Mouse (Mus musculus): ENCODE results near the gene Litaf. TPM values are rescaled to one million over a fixed set of nuclear protein-coding genes. Genes with fewer than 3 reads are reported as not detected.
"Not testable (repeated sequence)": the region's sequence is repeated elsewhere in the genome, so short reads cannot be mapped to it uniquely, and the experiment has no call there.

Gene Litaf
- polyA plus RNA-seq, 1 experiment from 2014 or later = 39.6 TPM

DNA sequence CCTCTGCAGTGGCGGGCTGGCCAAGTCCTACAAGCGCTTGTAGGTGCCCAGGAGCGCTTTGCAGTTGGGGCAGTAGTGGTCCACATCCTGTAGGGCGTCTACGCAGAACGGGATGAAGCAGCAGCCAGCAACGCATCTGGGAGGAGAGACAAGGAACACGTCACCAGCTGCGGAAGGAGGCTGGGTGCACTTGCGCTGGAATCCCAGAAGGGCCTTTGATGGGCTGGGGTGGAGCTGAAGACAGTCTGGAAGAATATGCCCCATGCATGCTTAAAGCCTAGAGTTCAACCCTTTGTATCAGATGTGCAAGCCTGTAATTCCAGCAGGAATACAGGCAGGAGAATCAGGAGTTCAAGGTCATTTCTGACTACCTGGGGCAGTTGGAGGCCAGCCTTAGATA is 105.0 kb downstream of the Litaf start:
- H3K9ac ChIP-seq (replicated peaks; ENCODE audit: low read depth, low read length) = no peak overlapping the region
- H3K4me1 ChIP-seq (replicated peaks; ENCODE audit: control insufficient read depth, insufficient read depth, low read length) = peaks cover 29% of the 10 kb centered on the region
- 95% methylated on average over 10 of the region's 10 CpGs for WGBS
- H3K4me3 ChIP-seq (replicated peaks; ENCODE audit: low read length) = no peak overlapping the region
- no peaks in the 10 kb centered on the region for H3K9me3 ChIP-seq (ENCODE audit: control insufficient read depth, low read length)
- H3K27me3 ChIP-seq (replicated peaks; ENCODE audit: control insufficient read depth, insufficient read depth, low read length) = no peaks in the 10 kb centered on the region
- ATAC-seq = no peak
- H3K4me2 ChIP-seq (ENCODE audit: low read length) = no peak overlapping the region
- H3K27ac ChIP-seq (ENCODE audit: low read length) = no peak overlapping the region
- no peaks in the 10 kb centered on the region for H3K36me3 ChIP-seq (ENCODE audit: control insufficient read depth, insufficient read depth)

DNA sequence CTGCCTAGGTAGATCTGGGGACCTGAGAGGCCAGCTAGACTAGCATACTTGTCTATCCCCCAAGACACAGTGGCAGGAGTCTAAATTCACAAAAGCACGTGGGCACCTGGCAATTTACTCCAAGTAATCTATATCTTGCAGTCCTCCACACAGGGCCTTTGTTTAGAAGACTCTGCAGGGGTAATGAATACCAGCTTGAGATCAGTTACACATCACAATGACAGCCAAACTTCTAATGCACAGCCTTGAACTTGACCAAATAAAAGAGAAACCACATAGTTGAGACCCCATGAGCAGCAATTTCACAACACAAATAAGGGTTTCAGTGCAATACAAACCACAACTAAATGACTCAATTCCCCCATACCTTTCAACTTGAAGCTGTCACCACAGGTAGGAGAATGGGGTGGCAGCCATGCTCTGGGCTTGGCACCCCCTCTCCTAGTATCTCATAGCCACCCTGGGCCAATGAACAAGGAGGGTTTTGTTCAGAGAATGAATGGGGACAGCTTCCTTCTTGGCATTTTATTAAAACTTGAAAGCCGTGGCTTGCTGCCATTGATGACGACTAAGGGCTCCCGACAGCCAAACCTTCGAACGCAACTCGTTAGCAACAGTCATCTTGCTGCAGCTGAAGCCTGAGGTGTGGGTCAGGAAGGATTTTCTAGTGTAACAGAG is 107.1 kb downstream of the Litaf start:
- Histone ChIP-seq H3K4me1 (replicated peaks; ENCODE audit: control insufficient read depth, insufficient read depth, low read length) (peaks cover 29% of the 10 kb centered on the region), H3K9me3 (ENCODE audit: control insufficient read depth, low read length) (no peaks in the 10 kb centered on the region), H3K4me3 (replicated peaks; ENCODE audit: low read length) (no peak overlapping the region), H3K36me3 (ENCODE audit: control insufficient read depth, insufficient read depth) (no peaks in the 10 kb centered on the region), H3K27ac (ENCODE audit: low read length) (peak overlapping the region; percentile 69), H3K9ac (replicated peaks; ENCODE audit: low read depth, low read length) (0 out of 2 replicates have a peak overlapping the region, but pooled peaks have one; percentile 2), H3K27me3 (replicated peaks; ENCODE audit: control insufficient read depth, insufficient read depth, low read length) (no peaks in the 10 kb centered on the region), H3K4me2 (ENCODE audit: low read length) (no peak overlapping the region)
- ATAC-seq = peak; percentile 79
- 7% methylated on average over 7 of the region's 7 CpGs for WGBS

DNA sequence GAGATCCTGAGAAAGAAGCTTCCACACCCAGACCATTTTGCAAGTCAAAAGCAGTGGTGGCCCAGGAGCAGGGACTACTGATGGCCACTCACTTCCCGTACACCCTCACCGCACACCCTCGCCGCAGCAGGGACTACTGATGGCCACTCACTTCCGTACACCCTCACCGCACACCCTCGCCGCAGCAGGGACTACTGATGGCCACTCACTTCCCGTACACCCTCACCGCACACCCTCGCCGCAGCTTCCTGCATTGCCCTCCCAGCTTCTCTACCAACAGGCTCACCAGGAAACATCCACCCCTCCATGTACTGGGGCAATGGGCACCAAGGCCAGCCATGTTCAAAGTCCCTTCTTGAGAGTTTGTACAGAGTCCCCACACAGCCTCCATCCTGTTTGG is 107.7 kb downstream of the Litaf start:
- 93% methylated on average over 12 of the region's 12 CpGs for WGBS
- 0 out of 2 replicates have a peak overlapping the region, but pooled peaks have one; percentile 2 for H3K9ac ChIP-seq (replicated peaks; ENCODE audit: low read depth, low read length)
- peaks cover 29% of the 10 kb centered on the region for H3K4me1 ChIP-seq (replicated peaks; ENCODE audit: control insufficient read depth, insufficient read depth, low read length)
- H3K27ac ChIP-seq (ENCODE audit: low read length) = peak overlapping the region; percentile 69
- not testable (repeated sequence) for H3K9me3 ChIP-seq (ENCODE audit: control insufficient read depth, low read length); H3K4me3 ChIP-seq (replicated peaks; ENCODE audit: low read length); H3K4me2 ChIP-seq (ENCODE audit: low read length); H3K27me3 ChIP-seq (replicated peaks; ENCODE audit: control insufficient read depth, insufficient read depth, low read length); H3K36me3 ChIP-seq (ENCODE audit: control insufficient read depth, insufficient read depth)
- 0 out of 2 replicates have a peak, but pooled peaks have one; percentile 1 for ATAC-seq

DNA sequence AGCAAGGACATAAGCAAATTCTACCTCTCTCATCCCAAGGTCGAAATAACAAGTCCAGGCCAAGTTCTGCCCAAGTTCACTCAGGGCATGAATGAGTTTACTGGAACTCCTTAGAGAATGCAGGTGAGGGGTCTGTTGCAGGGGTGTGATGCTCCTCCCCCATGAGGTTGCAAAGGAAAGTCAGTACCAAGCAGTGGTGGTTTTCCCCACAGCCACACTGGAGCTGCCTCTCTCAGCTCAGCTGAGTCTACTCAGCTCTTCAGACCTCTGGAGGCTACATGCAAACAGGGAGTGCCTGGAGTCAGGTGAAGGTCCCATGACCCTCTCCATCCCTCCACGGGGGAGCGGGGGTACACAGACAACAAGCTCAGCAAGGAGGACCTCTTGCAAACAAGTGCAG is 108.2 kb downstream of the Litaf start:
- H3K36me3 ChIP-seq (ENCODE audit: control insufficient read depth, insufficient read depth) = no peaks in the 10 kb centered on the region
- peaks cover 29% of the 10 kb centered on the region for H3K4me1 ChIP-seq (replicated peaks; ENCODE audit: control insufficient read depth, insufficient read depth, low read length)
- H3K4me3 ChIP-seq (replicated peaks; ENCODE audit: low read length) = no peak overlapping the region
- no peak overlapping the region for H3K4me2 ChIP-seq (ENCODE audit: low read length)
- no peak overlapping the region for H3K9ac ChIP-seq (replicated peaks; ENCODE audit: low read depth, low read length)
- H3K27ac ChIP-seq (ENCODE audit: low read length) = peak overlapping the region; percentile 69
- no peaks in the 10 kb centered on the region for H3K9me3 ChIP-seq (ENCODE audit: control insufficient read depth, low read length)
- WGBS = 72% methylated on average over 3 of the region's 3 CpGs
- H3K27me3 ChIP-seq (replicated peaks; ENCODE audit: control insufficient read depth, insufficient read depth, low read length) = no peaks in the 10 kb centered on the region
- peak; percentile 6; the same call in 1 of the 2 replicates for ATAC-seq

DNA sequence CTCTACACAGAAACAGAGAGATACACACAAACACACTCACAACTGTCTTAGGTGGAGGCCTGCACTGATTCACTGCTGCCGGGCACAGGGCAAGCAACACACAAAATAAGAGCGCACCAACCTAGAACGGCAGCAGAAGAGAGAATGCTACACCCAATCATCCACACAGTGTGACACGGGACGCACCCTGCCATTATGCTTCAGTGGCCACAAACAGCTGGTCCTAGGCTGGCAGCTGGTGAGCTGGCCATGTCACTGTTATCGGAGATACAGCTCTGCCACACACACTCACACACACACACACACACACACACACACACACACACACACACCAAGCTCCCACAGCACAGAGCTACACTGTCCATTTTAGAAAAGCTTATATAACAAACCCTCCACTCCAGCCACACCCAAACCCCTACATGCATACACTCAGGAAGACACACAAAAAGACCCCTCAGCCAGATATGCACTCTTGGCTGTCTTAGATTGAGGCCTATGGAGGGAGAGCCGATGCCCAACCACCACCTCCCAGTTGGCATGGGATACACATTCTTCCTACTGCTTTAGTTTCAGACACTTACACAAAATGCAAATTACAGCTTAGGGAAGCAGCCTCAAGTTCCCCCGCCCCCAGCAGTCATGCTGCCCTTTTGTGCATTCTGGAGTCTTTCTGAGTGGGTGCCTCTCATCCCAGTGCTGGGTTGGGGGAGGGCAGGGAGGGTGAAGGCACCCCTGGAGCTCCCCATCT is 108.8 kb downstream of the Litaf start:
- H3K4me1 ChIP-seq (replicated peaks; ENCODE audit: control insufficient read depth, insufficient read depth, low read length) = peaks cover 29% of the 10 kb centered on the region
- 23% methylated on average over 8 of the region's 8 CpGs for WGBS
- H3K27me3 ChIP-seq (replicated peaks; ENCODE audit: control insufficient read depth, insufficient read depth, low read length) = no peaks in the 10 kb centered on the region
- H3K9me3 ChIP-seq (ENCODE audit: control insufficient read depth, low read length) = no peaks in the 10 kb centered on the region
- H3K27ac ChIP-seq (ENCODE audit: low read length) = peak overlapping the region; percentile 69
- no peak overlapping the region for H3K4me3 ChIP-seq (replicated peaks; ENCODE audit: low read length)
- no peaks in the 10 kb centered on the region for H3K36me3 ChIP-seq (ENCODE audit: control insufficient read depth, insufficient read depth)
- no peak overlapping the region for H3K4me2 ChIP-seq (ENCODE audit: low read length)
- H3K9ac ChIP-seq (replicated peaks; ENCODE audit: low read depth, low read length) = peak overlapping the region; percentile 30; the same call in 1 of the 2 replicates
- peak; percentile 67 for ATAC-seq

DNA sequence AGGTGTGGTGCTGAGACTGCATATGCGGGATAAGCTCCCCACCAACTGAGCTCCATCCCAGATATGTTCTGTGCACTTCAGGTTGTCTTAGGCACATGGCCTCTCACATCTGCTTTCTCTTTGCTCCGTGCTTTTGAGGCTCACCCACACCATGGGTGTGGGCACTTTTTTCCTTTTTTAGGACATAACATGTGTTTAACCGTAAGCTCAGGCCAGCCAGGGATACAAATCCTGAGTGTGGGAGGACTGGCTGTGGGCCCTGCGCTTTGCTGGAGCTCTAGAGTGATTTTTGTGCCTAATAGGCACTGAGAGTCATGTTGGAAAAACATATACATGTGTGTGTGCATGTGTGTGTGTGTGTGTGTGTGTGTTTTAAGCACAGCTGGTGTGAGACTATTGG is 110.9 kb downstream of the Litaf start:
- Histone ChIP-seq H3K4me3 (replicated peaks; ENCODE audit: low read length) (no peak overlapping the region), H3K36me3 (ENCODE audit: control insufficient read depth, insufficient read depth) (no peaks in the 10 kb centered on the region), H3K27me3 (replicated peaks; ENCODE audit: control insufficient read depth, insufficient read depth, low read length) (no peaks in the 10 kb centered on the region), H3K4me1 (replicated peaks; ENCODE audit: control insufficient read depth, insufficient read depth, low read length) (peaks cover 29% of the 10 kb centered on the region), H3K9me3 (ENCODE audit: control insufficient read depth, low read length) (no peaks in the 10 kb centered on the region), H3K4me2 (ENCODE audit: low read length) (no peak overlapping the region), H3K27ac (ENCODE audit: low read length) (no peak overlapping the region), H3K9ac (replicated peaks; ENCODE audit: low read depth, low read length) (no peak overlapping the region)
- 85% methylated on average over 4 of the region's 4 CpGs for WGBS
- no peak for ATAC-seq

DNA sequence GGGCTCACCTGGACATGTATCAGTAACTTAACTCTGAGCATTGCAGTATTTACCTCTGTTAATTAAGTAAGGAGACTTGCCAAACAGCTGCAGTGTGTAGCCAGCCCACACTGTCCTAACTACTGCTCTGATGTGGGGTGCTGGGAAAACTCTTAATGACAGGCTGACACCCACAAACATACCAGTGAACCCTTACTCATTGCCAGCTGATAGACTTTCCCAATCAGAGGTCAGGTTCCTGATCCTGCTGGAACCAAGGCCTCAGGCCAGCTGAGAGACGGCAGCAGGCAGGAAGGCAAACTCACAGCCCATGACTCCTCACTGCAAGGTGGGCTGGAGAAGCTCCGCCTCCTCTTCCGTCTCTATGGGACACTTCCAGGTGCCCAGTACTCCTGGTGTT is 113.1 kb downstream of the Litaf start:
- H3K9ac ChIP-seq (replicated peaks; ENCODE audit: low read depth, low read length) = no peak overlapping the region
- no peak for ATAC-seq
- H3K27ac ChIP-seq (ENCODE audit: low read length) = no peak overlapping the region
- no peaks in the 10 kb centered on the region for H3K27me3 ChIP-seq (replicated peaks; ENCODE audit: control insufficient read depth, insufficient read depth, low read length)
- 87% methylated on average over 3 of the region's 3 CpGs for WGBS
- no peaks in the 10 kb centered on the region for H3K9me3 ChIP-seq (ENCODE audit: control insufficient read depth, low read length)
- peaks cover 16% of the 10 kb centered on the region for H3K4me1 ChIP-seq (replicated peaks; ENCODE audit: control insufficient read depth, insufficient read depth, low read length)
- H3K36me3 ChIP-seq (ENCODE audit: control insufficient read depth, insufficient read depth) = no peaks in the 10 kb centered on the region
- no peak overlapping the region for H3K4me3 ChIP-seq (replicated peaks; ENCODE audit: low read length)
- H3K4me2 ChIP-seq (ENCODE audit: low read length) = no peak overlapping the region

DNA sequence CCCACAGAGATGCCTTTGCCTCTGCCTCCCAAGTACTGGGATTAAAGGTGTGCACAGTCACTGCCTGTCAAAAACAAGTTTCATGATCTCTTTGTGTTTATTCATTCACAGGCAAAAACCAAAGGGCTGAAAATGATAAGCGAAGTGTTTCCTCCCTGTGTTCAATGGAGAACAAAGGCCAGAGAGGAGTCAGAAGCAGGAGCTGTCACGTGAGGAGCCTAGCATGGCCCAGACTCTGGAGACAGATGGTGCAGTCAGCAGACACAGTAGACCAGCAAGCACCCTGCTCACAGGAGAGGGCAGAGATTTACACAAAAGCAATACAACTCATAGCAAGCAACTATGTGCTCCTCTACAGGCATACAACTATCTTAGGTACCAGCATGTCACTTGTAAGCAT is 113.9 kb downstream of the Litaf start:
- peaks cover 7% of the 10 kb centered on the region for H3K4me1 ChIP-seq (replicated peaks; ENCODE audit: control insufficient read depth, insufficient read depth, low read length)
- H3K9ac ChIP-seq (replicated peaks; ENCODE audit: low read depth, low read length) = no peak overlapping the region
- no peaks in the 10 kb centered on the region for H3K9me3 ChIP-seq (ENCODE audit: control insufficient read depth, low read length)
- no peaks in the 10 kb centered on the region for H3K27me3 ChIP-seq (replicated peaks; ENCODE audit: control insufficient read depth, insufficient read depth, low read length)
- 60% methylated on average over 2 of the region's 2 CpGs for WGBS
- no peak overlapping the region for H3K4me2 ChIP-seq (ENCODE audit: low read length)
- no peak overlapping the region for H3K27ac ChIP-seq (ENCODE audit: low read length)
- no peak overlapping the region for H3K4me3 ChIP-seq (replicated peaks; ENCODE audit: low read length)
- H3K36me3 ChIP-seq (ENCODE audit: control insufficient read depth, insufficient read depth) = no peaks in the 10 kb centered on the region
- 0 out of 2 replicates have a peak, but pooled peaks have one; percentile 35 for ATAC-seq

DNA sequence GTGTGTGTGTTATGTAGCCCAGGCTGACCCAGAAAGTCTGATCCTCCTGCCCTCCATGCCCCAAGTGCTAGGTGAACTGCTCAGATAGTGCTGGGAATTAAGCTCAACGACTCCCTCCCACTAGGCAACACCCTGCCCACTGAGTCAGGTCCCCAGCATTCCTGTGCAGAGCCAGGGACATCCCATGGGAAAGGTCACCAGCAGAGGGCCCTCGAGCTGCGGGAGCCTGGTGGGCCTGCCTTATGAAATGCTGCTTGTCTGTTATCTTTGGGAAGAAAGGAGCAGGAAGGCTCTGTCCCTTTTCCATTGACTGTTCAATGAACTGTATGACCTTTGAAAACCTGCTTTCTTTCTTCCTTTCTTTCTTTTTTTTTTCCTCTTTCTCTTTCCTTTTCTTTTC is 114.4 kb downstream of the Litaf start:
- Histone ChIP-seq H3K27me3 (replicated peaks; ENCODE audit: control insufficient read depth, insufficient read depth, low read length) (no peaks in the 10 kb centered on the region), H3K4me2 (ENCODE audit: low read length) (no peak overlapping the region), H3K9ac (replicated peaks; ENCODE audit: low read depth, low read length) (no peak overlapping the region), H3K4me1 (replicated peaks; ENCODE audit: control insufficient read depth, insufficient read depth, low read length) (peaks cover 3% of the 10 kb centered on the region), H3K27ac (ENCODE audit: low read length) (no peak overlapping the region), H3K9me3 (ENCODE audit: control insufficient read depth, low read length) (no peaks in the 10 kb centered on the region), H3K4me3 (replicated peaks; ENCODE audit: low read length) (no peak overlapping the region), H3K36me3 (ENCODE audit: control insufficient read depth, insufficient read depth) (no peaks in the 10 kb centered on the region)
- ATAC-seq = no peak
- 8% methylated on average over 3 of the region's 3 CpGs for WGBS

All from forebrain, embryonic 16.5 days (tissue).